Mouse (Mus musculus) forebrain, embryonic 11.5 days (tissue): ENCODE measurements around the gene Fam118b. TPM values are rescaled to one million over a fixed set of nuclear protein-coding genes. Genes with fewer than 3 reads are reported as not detected.

Source experiments
- ATAC-seq: fragments of 200-750 bp; cut with Nextera tagmentation; replicated peaks from 2 replicates; pipeline ENCODE4 v1.8.0; 2017; ENCODE audit warnings: moderate TSS enrichment; ENCODE audit not compliant: low FRiP score
- DNase-seq: peaks from one replicate; pipeline ENCODE4 v3.0.0-alpha.2; 2017; ENCODE audit warnings: low spot score
- H3K27ac ChIP-seq: fragments of 300-500 bp; sonication (generic); 2 replicates; pipeline ENCODE4 v1.5.1; 2014; ENCODE audit warnings: low read depth, low read length
- H3K27me3 ChIP-seq: fragments of 300-500 bp; sonication (generic); 2 replicates; pipeline ENCODE4 v1.6.1; 2014; ENCODE audit warnings: mild to moderate bottlenecking, low read length, mixed read lengths; ENCODE audit not compliant: control insufficient read depth, insufficient read depth
- H3K36me3 ChIP-seq: fragments of 300-500 bp; sonication (generic); 2 replicates; pipeline ENCODE4 v1.6.1; 2014; ENCODE audit warnings: mild to moderate bottlenecking, low read length, moderate library complexity, mixed read lengths; ENCODE audit not compliant: control insufficient read depth, insufficient read depth
- H3K4me1 ChIP-seq: fragments of 300-500 bp; sonication (generic); replicated peaks from 2 replicates; pipeline ENCODE4 v1.6.1; 2014; ENCODE audit warnings: low read length, mixed read lengths; ENCODE audit not compliant: control insufficient read depth, insufficient read depth
- H3K4me2 ChIP-seq: fragments of 300-500 bp; sonication (generic); 2 replicates; pipeline ENCODE4 v1.6.1; 2014; ENCODE audit warnings: low read depth, mild to moderate bottlenecking, low read length, moderate library complexity, mixed read lengths; ENCODE audit not compliant: severe bottlenecking
- H3K4me3 ChIP-seq: fragments of 300-500 bp; sonication (generic); 2 replicates; pipeline ENCODE4 v1.5.1; 2014; ENCODE audit warnings: low read depth, low read length
- H3K9ac ChIP-seq: fragments of 300-500 bp; sonication (generic); 2 replicates; pipeline ENCODE4 v1.6.1; 2014; ENCODE audit warnings: low read length
- H3K9me3 ChIP-seq: fragments of 300-500 bp; sonication (generic); 2 replicates; pipeline ENCODE4 v1.6.1; 2016; ENCODE audit warnings: low read length, mixed read lengths; ENCODE audit not compliant: control insufficient read depth
- WGBS: fragments of 180-500 bp; shearing (Covaris S2); extraction: QIAGEN DNeasy Blood & Tissue Kit; methylation state at CpG from one replicate; pipeline ENCODE4 v1.1.7; 2014; 5-methylcytosine and 5-hydroxymethylcytosine counted together
- polyA plus RNA-seq: library from polyadenylated mRNA; unstranded; fragments of >200 nt; fragmentation: Nextera tagmentation; extraction: Ambion mirVana; gene quantifications from 2 replicates; pipeline ENCODE4 v1.2.1, GENCODE M21; 2014

The Fam118b gene
- polyA plus RNA-seq, 1 experiment from 2014 or later, result 75.4 TPM

DNA sequence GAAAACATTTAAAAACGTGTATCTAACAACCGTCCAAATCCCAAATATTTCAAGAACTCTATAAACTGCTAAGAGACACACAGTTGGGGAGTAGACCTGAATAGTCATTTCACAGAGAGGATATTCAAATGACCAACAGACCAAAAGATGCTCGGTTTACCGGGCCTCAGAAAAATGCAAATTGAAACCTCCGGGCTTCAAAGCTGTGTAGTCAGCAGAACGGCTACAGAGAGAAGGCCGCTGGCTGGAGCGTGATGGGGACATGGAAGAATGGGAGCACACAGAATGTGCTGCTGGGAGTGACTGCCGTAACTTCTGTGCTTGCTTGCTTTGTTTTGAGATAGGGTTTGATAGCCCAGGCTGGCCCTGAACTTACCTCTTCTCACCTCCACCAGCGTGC, 69.3 kb downstream of the Fam118b start:
- no peak for DNase-seq

GRCm38 (mm10) chr9:35197625-35198024, 70.0 kb downstream of the Fam118b start:
- WGBS, result 87% methylated on average over 3 of the region's 3 CpGs
- Histone ChIP-seq H3K27ac (no peak overlapping the region), H3K9ac (no peak overlapping the region), H3K27me3 (no peaks in the 10 kb centered on the region), H3K4me2 (no peak overlapping the region), H3K36me3 (no peaks in the 10 kb centered on the region), H3K4me3 (no peak overlapping the region), H3K4me1 (no peaks in the 10 kb centered on the region; the same call in 1 of the 2 replicates), H3K9me3 (no peaks in the 10 kb centered on the region)
- no peak for DNase-seq
- no peak for ATAC-seq

More for the DNA sequence above, 69.3 kb downstream of the Fam118b start:
- no peak overlapping the region for H3K9ac ChIP-seq
- WGBS, result 84% methylated on average over 10 of the region's 10 CpGs
- H3K9me3 ChIP-seq, result no peaks in the 10 kb centered on the region
- no peak for ATAC-seq
- H3K27me3 ChIP-seq, result no peaks in the 10 kb centered on the region
- H3K4me3 ChIP-seq, result no peak overlapping the region
- no peak overlapping the region for H3K4me2 ChIP-seq
- H3K4me1 ChIP-seq, result no peaks in the 10 kb centered on the region; the same call in 1 of the 2 replicates
- H3K27ac ChIP-seq, result no peak overlapping the region
- no peaks in the 10 kb centered on the region for H3K36me3 ChIP-seq

- DNase-seq (no peak), ATAC-seq (no peak)
- Histone ChIP-seq H3K4me3 (no peak overlapping the region), H3K27ac (no peak overlapping the region), H3K4me2 (no peak overlapping the region), H3K4me1 (no peaks in the 10 kb centered on the region), H3K9ac (no peak overlapping the region), H3K36me3 (no peaks in the 10 kb centered on the region), H3K27me3 (no peaks in the 10 kb centered on the region), H3K9me3 (no peaks in the 10 kb centered on the region)
- WGBS, result 93% methylated on average over 3 of the region's 3 CpGs
Observed at GRCm38 (mm10) chr9:35194048-35194447, 73.6 kb downstream of the Fam118b start.

- Histone ChIP-seq H3K9ac (no peak overlapping the region), H3K4me3 (no peak overlapping the region)
- 80% methylated on average over 11 of the region's 11 CpGs for WGBS
Observed at GRCm38 (mm10) chr9:35192983-35193542, 74.5 kb downstream of the Fam118b start.

DNA sequence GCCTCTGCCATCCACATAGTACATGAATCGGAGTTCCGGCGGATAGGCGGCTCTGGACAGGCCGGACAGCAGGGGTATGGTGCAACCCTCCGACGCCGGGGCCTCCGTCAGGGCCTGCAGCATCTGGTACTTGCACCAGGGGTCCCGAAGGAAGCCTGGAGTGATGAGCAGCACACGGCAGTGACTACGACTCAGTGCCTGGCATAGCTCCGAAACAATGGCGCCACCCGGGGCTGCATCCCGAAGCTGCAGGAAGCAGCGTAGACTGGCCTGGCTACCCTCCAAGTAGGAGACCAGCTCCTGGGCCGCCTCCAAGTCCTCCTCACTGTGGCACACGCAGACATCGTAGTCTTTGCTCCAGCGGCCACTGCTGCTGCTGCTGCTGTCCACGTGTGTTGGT, 78.9 kb downstream of the Fam118b start:
- ATAC-seq (no peak), DNase-seq (no peak)
- no peak overlapping the region for H3K9ac ChIP-seq
- H3K27me3 ChIP-seq, result no peaks in the 10 kb centered on the region
- H3K4me3 ChIP-seq, result no peak overlapping the region
- 77% methylated on average over 22 of the region's 22 CpGs for WGBS
- no peak overlapping the region for H3K27ac ChIP-seq
- no peaks in the 10 kb centered on the region for H3K4me1 ChIP-seq
- no peak overlapping the region for H3K4me2 ChIP-seq
- H3K9me3 ChIP-seq, result no peaks in the 10 kb centered on the region
- no peaks in the 10 kb centered on the region for H3K36me3 ChIP-seq

More at GRCm38 (mm10) chr9:35192983-35193542, 74.5 kb downstream of the Fam118b start:
- Histone ChIP-seq H3K36me3 (no peaks in the 10 kb centered on the region), H3K27ac (no peak overlapping the region), H3K4me1 (no peaks in the 10 kb centered on the region), H3K4me2 (no peak overlapping the region), H3K9me3 (no peaks in the 10 kb centered on the region), H3K27me3 (no peaks in the 10 kb centered on the region)
- no peak for DNase-seq
- no peak for ATAC-seq

GRCm38 (mm10) chr9:35187351-35187903, 80.2 kb downstream of the Fam118b start:
- no peak overlapping the region for H3K9ac ChIP-seq
- 90% methylated on average over 10 of the region's 10 CpGs for WGBS
- no peak overlapping the region for H3K4me3 ChIP-seq
- H3K27me3 ChIP-seq, result no peaks in the 10 kb centered on the region
- no peaks in the 10 kb centered on the region for H3K9me3 ChIP-seq
- no peaks in the 10 kb centered on the region for H3K4me1 ChIP-seq
- ATAC-seq (no peak), DNase-seq (no peak)
- no peak overlapping the region for H3K4me2 ChIP-seq
- H3K36me3 ChIP-seq, result no peaks in the 10 kb centered on the region
- H3K27ac ChIP-seq, result no peak overlapping the region

DNA sequence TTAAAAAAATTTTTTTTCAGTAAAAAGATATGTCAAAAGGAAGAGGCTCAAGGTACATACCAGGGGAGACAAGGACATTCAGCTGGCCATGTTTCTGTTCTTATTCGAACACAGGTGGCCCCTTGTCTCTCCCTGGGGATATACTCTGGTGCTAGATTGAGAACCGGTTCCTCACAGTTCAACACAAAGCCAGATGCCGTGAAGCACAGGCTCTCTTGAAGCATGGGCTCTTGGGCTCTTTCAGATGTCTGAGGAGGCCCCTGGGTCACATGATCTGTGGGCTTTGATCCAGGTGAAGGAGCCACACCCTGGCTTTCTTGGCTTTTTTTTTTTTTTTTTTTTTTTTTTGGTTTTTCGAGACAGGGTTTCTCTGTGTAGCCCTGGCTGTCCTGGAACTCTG, 81.2 kb downstream of the Fam118b start:
- Histone ChIP-seq H3K4me1 (no peaks in the 10 kb centered on the region), H3K9ac (no peak overlapping the region), H3K9me3 (no peaks in the 10 kb centered on the region), H3K4me3 (no peak overlapping the region), H3K36me3 (no peaks in the 10 kb centered on the region), H3K27ac (no peak overlapping the region), H3K4me2 (no peak overlapping the region), H3K27me3 (no peaks in the 10 kb centered on the region)
- DNase-seq (no peak), ATAC-seq (no peak)
- 80% methylated on average over 4 of the region's 4 CpGs for WGBS

- Histone ChIP-seq H3K27ac (no peak overlapping the region), H3K27me3 (no peaks in the 10 kb centered on the region), H3K4me2 (no peak overlapping the region), H3K36me3 (no peaks in the 10 kb centered on the region), H3K4me1 (no peaks in the 10 kb centered on the region), H3K9me3 (no peaks in the 10 kb centered on the region), H3K4me3 (no peak overlapping the region), H3K9ac (no peak overlapping the region)
- DNase-seq (no peak), ATAC-seq (no peak)
- 72% methylated on average over 5 of the region's 5 CpGs for WGBS
Observed at GRCm38 (mm10) chr9:35183359-35183758, 84.2 kb downstream of the Fam118b start.

- no peaks in the 10 kb centered on the region for H3K36me3 ChIP-seq
- WGBS, result 86% methylated on average over 2 of the region's 2 CpGs
- no peak for DNase-seq
- no peak for ATAC-seq
- no peak overlapping the region for H3K4me2 ChIP-seq
- no peaks in the 10 kb centered on the region for H3K4me1 ChIP-seq
- no peaks in the 10 kb centered on the region for H3K9me3 ChIP-seq
- H3K4me3 ChIP-seq, result no peak overlapping the region
- H3K27ac ChIP-seq, result no peak overlapping the region
- H3K27me3 ChIP-seq, result no peaks in the 10 kb centered on the region
- H3K9ac ChIP-seq, result no peak overlapping the region
Observed at GRCm38 (mm10) chr9:35182832-35183231, 84.8 kb downstream of the Fam118b start.
